Mouse (Mus musculus) small intestine, adult 2 months (tissue): ENCODE results near the gene Ccdc150. TPM values are rescaled to one million over a fixed set of nuclear protein-coding genes. Genes with fewer than 3 reads are reported as not detected.

ENCODE experiments used
- H3K27ac ChIP-seq: fragments of 200-500 bp; 2 replicates; pipeline ENCODE4 v1.5.1; 2012; ENCODE audit warnings: low read depth, low read length, control low read depth, inconsistent platforms; ENCODE audit not compliant: insufficient read depth
- H3K27me3 ChIP-seq: fragments of 200-500 bp; 2 replicates; pipeline ENCODE4 v1.6.1; 2012; ENCODE audit warnings: mild to moderate bottlenecking, moderate library complexity, low read length, inconsistent platforms; ENCODE audit not compliant: control insufficient read depth, insufficient read depth
- H3K36me3 ChIP-seq: fragments of 200-500 bp; 2 replicates; pipeline ENCODE4 v1.6.1; 2012; ENCODE audit warnings: mild to moderate bottlenecking, low read length, control low read depth, inconsistent platforms; ENCODE audit not compliant: control insufficient read depth, insufficient read depth
- H3K4me1 ChIP-seq: fragments of 200-500 bp; 2 replicates; pipeline ENCODE4 v1.6.1; 2012; ENCODE audit warnings: low read length, inconsistent platforms, mixed read lengths; ENCODE audit not compliant: control insufficient read depth, insufficient read depth, insufficient read length
- H3K4me3 ChIP-seq: fragments of 200-500 bp; 2 replicates; pipeline ENCODE4 v1.5.1; 2012; ENCODE audit warnings: low read depth, mild to moderate bottlenecking, control low read depth, inconsistent platforms, low read length, moderate library complexity
- CTCF ChIP-seq: fragments of 200-500 bp; IDR thresholded peaks from 2 replicates; pipeline ENCODE4 v1.5.1; 2012; ENCODE audit warnings: low read depth, mild to moderate bottlenecking, control low read depth, inconsistent platforms, low read length, moderate library complexity, mixed read lengths; ENCODE audit not compliant: insufficient replicate concordance, insufficient read length; ENCODE audit errors: extremely low read depth
- POLR2A ChIP-seq: fragments of 200-500 bp; IDR thresholded peaks from 2 replicates; pipeline ENCODE4 v1.6.1; 2012; ENCODE audit warnings: low read depth, mild to moderate bottlenecking, control low read depth, inconsistent platforms, low read length, moderate library complexity
- whole genome bisulfite sequencing: fragments of 180-500 bp; shearing (Covaris S2); methylation state at CpG from one replicate; pipeline ENCODE4 v1.1.7; 2018; 5-methylcytosine and 5-hydroxymethylcytosine counted together
- polyA plus RNA-seq: library from polyadenylated mRNA; depleted of rRNA; stranded (reverse); fragments of >200 nt; gene quantifications from 2 replicates; pipeline ENCODE4 v1.2.3, GENCODE M21; 2012

Ccdc150 gene
- polyA plus RNA-seq, 1 experiment = not detected

- TF ChIP-seq CTCF = no peak
- no peak for TF ChIP-seq POLR2A
- Histone ChIP-seq H3K27ac (no peak overlapping the region), H3K4me3 (no peak overlapping the region), H3K4me1 (no peaks in the 10 kb centered on the region), H3K36me3 (no peaks in the 10 kb centered on the region), H3K27me3 (no peaks in the 10 kb centered on the region)
- WGBS = 89% methylated on average over 2 of the region's 2 CpGs
Observed at GRCm38 (mm10) chr1:54326647-54327046, 76.2 kb downstream of the Ccdc150 start.

GRCm38 (mm10) chr1:54327876-54328545 is 77.5 kb downstream of the Ccdc150 start:
- 84% methylated on average over 6 of the region's 6 CpGs for WGBS

GRCm38 (mm10) chr1:54332988-54333387 is 82.5 kb downstream of the Ccdc150 start:
- Histone ChIP-seq H3K4me1 (no peaks in the 10 kb centered on the region), H3K27ac (no peak overlapping the region), H3K27me3 (no peaks in the 10 kb centered on the region), H3K4me3 (no peak overlapping the region), H3K36me3 (no peaks in the 10 kb centered on the region)
- TF ChIP-seq POLR2A = no peak
- no peak for TF ChIP-seq CTCF
- 54% methylated on average over 4 of the region's 4 CpGs for WGBS

More at GRCm38 (mm10) chr1:54327876-54328545, 77.5 kb downstream of the Ccdc150 start:
- H3K4me1 ChIP-seq = no peaks in the 10 kb centered on the region
- H3K36me3 ChIP-seq = no peaks in the 10 kb centered on the region
- no peak overlapping the region for H3K4me3 ChIP-seq
- H3K27me3 ChIP-seq = no peaks in the 10 kb centered on the region
- no peak overlapping the region for H3K27ac ChIP-seq
- TF ChIP-seq POLR2A (no peak), CTCF (no peak)

- H3K4me1 ChIP-seq = no peaks in the 10 kb centered on the region
- no peaks in the 10 kb centered on the region for H3K36me3 ChIP-seq
- TF ChIP-seq POLR2A (no peak), CTCF (no peak)
- no peak overlapping the region for H3K4me3 ChIP-seq
- WGBS = 82% methylated on average over 4 of the region's 4 CpGs
- H3K27me3 ChIP-seq = no peaks in the 10 kb centered on the region
- H3K27ac ChIP-seq = no peak overlapping the region
Observed at GRCm38 (mm10) chr1:54354786-54355185, 104.3 kb downstream of the Ccdc150 start.

- no peaks in the 10 kb centered on the region for H3K36me3 ChIP-seq
- H3K27ac ChIP-seq = no peak overlapping the region
- no peaks in the 10 kb centered on the region for H3K27me3 ChIP-seq
- H3K4me3 ChIP-seq = no peak overlapping the region
- TF ChIP-seq POLR2A = no peak
- TF ChIP-seq CTCF = no peak
- WGBS = 75% methylated on average over 5 of the region's 5 CpGs
- no peaks in the 10 kb centered on the region for H3K4me1 ChIP-seq
Observed at GRCm38 (mm10) chr1:54355485-54355884, 105.0 kb downstream of the Ccdc150 start.

DNA sequence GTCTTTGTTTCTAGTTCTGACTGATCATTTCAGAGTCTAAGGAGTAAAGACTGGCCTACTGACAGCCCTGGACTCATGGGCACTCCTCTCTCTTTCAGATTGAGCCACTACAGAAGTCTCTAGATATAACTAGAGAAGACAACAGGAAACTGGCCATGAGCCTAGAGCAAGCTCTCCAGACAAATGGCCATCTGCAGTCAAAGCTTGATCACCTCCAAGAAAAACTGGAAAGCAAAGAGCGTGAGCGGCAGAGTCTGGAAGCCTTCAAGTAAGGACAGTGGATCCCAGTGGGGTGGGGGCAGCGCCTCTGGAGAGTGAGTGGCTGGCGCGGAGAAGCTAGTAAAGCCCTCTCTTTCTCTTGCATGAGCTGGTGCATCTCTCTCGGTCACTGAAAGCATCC is 106.1 kb downstream of the Ccdc150 start:
- Histone ChIP-seq H3K27me3 (no peaks in the 10 kb centered on the region), H3K36me3 (no peaks in the 10 kb centered on the region), H3K4me1 (no peaks in the 10 kb centered on the region), H3K27ac (no peak overlapping the region), H3K4me3 (no peak overlapping the region)
- WGBS = 81% methylated on average over 6 of the region's 6 CpGs
- no peak for TF ChIP-seq CTCF

DNA sequence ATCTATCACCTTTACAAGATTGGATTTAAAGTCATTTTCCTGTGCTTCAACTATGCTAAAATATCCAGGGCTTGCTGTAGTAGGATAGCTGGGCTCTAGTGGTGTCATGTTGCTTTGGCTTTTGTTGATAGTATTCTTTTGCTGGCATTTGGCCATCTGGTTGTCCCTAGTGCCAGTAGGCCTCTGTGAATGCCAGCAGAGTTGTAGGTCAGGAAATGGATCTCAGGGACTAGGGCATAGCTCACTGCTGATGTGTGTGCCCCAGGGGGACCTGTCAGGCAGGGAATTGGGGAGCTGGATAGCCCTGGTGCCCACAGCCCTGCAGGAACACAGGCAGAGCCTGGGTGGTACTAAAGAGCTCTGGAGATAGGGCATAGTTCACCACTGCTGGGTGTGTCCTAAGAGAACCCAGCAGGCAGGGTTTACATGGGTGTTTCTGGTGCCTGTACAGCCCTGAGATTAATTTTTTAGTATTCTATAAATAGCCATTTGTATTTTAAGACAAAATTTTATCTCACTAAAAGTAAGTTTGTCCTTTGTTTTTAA is 127.1 kb downstream of the Ccdc150 start:
- H3K36me3 ChIP-seq = no peaks in the 10 kb centered on the region
- H3K27me3 ChIP-seq = no peaks in the 10 kb centered on the region
- H3K4me3 ChIP-seq = no peak overlapping the region
- H3K4me1 ChIP-seq = peaks cover 2% of the 10 kb centered on the region; the same call in 1 of the 2 replicates
- no peak for TF ChIP-seq POLR2A
- no peak for TF ChIP-seq CTCF
- H3K27ac ChIP-seq = no peak overlapping the region
